Mouse (Mus musculus) left cerebral cortex, postnatal 10 days (tissue): ENCODE results near the gene Bcas3. TPM values are rescaled to one million over a fixed set of nuclear protein-coding genes. Genes with fewer than 3 reads are reported as not detected.
A peak's percentile ranks its signal among the peaks of the same experiment; 100 is the strongest.

Experiments
- DNase-seq, 2 experiments: peaks; one replicate each; pipeline ENCODE4 v3.0.0; 2021 to 2022; ENCODE audit warnings: low spot score in 2 of 2, mixed read lengths in 1 of 2; ENCODE audit errors: extremely low spot score in 1 of 2
- intact Hi-C: fragments of 180-260 bp; cut with DNase I; formaldehyde crosslinking; loops from one replicate; pipeline ENCODE4 v1.15.1; 2025
- total RNA-seq, 2 experiments: library from RNA; stranded (reverse); gene quantifications; 2 replicates each; pipeline ENCODE4 v1.2.3; 2021

Bcas3 gene
- total RNA-seq, 2 experiments from 2014 or later = 49.2 to 61.1 TPM

GRCm38 (mm10) chr11:85361621-85362020 lies 8.7 kb downstream of the Bcas3 start:
- DNase-seq = no peak
- intact Hi-C loops = no loop called here

DNA sequence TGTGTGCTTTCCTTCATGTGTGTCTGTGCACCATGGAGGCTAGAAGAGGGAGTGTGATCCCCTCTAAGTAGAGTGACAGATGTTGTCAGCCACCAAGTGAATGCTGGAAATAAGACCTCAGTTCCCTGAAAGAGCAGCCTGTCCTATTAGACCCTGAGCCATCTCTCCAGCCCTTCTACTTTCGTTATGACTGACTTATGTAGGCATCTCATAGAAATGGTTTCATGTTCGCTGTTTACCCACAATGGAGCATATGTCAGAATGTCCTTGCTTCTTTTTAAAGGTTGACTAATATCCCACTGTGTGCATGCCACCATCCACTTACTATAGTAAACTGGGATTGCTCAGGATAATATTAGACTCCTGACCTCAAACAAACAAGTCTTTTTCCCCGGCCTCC lies 13.2 kb downstream of the Bcas3 start:
- intact Hi-C loops = no loop called here
- DNase-seq = no peak

- intact Hi-C loops = no loop called here
Observed at GRCm38 (mm10) chr11:85367823-85368222, 14.9 kb downstream of the Bcas3 start.

DNA sequence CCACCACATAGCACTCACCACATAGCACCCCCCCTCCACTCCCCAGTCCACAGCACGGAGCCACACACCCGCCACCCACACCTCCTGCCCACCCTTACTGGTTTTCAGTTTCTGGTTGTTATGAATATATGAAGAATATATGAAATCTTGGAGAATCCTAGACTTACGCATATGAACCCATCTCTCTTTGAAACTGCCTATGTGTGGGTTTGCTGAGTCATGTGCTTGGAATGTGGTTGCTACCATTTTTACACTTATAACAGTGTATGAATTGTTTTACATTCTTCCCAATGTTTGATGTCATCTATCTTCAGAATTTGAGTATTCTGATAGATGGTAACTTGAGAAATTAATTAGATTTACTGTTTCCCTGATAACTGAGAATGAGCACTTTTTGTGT lies 26.1 kb downstream of the Bcas3 start:
- intact Hi-C loops = no loop called here
- no peak for DNase-seq

More at GRCm38 (mm10) chr11:85367823-85368222, 14.9 kb downstream of the Bcas3 start:
- DNase-seq = no peak

DNA sequence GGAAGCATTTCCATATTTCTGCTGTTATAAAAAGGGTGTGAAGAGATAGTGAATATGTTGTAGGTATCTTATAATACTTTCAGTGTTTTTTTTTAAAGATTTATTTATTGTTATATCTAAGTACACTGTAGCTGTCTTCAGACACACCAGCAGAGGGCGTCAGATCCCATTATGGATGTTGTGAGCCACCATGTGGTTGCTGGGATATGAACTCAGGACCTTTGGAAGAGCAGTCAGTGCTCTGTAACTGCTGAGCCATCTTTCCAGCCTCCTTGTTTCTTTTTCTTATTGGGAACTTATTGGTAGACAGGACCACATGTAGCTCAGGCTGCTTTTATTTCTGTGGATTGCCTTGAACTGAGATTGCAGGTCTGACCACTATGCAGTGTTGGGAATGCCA lies 27.1 kb downstream of the Bcas3 start:
- no peak for DNase-seq
- intact Hi-C loops = loop anchor here (5.0 to 10.0 kb wide), 2 partner anchors 462 to 595 kb away; no protein-coding TSS in a partner anchor

- intact Hi-C loops = loop anchor here (5.0 to 10.0 kb wide), 2 partner anchors 460 to 593 kb away; no protein-coding TSS in a partner anchor
- DNase-seq = peak; percentile 48 to 62
Observed at GRCm38 (mm10) chr11:85382055-85382454, 29.1 kb downstream of the Bcas3 start.

- intact Hi-C loops = loop anchor here (5.0 to 10.0 kb wide), 2 partner anchors 458 to 591 kb away; no protein-coding TSS in a partner anchor
- no peak for DNase-seq
Observed at GRCm38 (mm10) chr11:85383975-85384821, 31.2 kb downstream of the Bcas3 start.

GRCm38 (mm10) chr11:85392179-85392863 lies 39.4 kb downstream of the Bcas3 start:
- intact Hi-C loops = no loop called here
- DNase-seq = peak in 1 of 2 experiments; percentile 25

GRCm38 (mm10) chr11:85392864-85393220 lies 39.9 kb downstream of the Bcas3 start:
- no peak for DNase-seq
- intact Hi-C loops = no loop called here

GRCm38 (mm10) chr11:85393990-85394389 lies 41.0 kb downstream of the Bcas3 start:
- intact Hi-C loops = no loop called here
- no peak for DNase-seq

DNA sequence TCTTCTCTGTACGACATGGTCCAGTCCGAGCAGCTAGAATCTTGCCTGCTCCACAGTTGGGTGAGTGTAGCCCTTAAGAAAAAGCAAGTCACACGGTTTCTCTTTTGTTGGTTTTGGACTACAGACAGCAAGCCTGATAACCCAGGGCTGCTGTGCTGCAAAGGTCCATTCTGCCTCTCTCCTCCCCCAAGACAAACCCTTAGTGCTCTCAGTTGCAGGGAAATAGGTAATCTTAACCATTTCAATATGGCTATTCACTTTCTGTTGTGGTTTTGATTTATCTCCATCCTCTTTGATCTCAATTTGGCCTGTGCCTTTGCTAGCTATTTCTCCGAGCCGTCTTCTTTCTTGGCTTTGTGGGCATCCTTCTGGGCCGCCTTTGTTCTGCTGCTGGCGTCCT lies 42.4 kb downstream of the Bcas3 start:
- intact Hi-C loops = no loop called here
- no peak for DNase-seq

GRCm38 (mm10) chr11:85406531-85406930 lies 53.6 kb downstream of the Bcas3 start:
- intact Hi-C loops = no loop called here
- DNase-seq = no peak

- DNase-seq = no peak
- intact Hi-C loops = no loop called here
Observed at GRCm38 (mm10) chr11:85407700-85408099, 54.7 kb downstream of the Bcas3 start.

DNA sequence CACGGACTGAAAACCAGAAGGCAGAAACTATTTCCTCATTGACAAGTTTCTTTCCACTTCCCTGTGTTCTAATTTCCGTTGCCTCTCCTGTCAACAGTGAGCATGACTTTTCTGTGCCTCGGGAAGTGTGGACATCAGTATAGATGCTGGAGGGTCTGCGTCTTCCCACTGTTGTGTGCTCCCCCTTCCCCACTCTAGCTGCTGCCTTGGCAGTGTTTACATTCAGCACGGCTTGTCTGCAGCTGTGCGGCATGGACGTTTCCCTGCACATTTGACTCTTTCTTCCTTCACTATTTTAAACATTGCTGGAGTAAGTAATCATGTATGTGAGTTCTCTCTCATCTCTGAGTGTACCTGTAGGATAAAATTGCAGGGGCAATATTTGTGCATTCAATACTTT lies 59.4 kb downstream of the Bcas3 start:
- intact Hi-C loops = no loop called here
- no peak for DNase-seq

DNA sequence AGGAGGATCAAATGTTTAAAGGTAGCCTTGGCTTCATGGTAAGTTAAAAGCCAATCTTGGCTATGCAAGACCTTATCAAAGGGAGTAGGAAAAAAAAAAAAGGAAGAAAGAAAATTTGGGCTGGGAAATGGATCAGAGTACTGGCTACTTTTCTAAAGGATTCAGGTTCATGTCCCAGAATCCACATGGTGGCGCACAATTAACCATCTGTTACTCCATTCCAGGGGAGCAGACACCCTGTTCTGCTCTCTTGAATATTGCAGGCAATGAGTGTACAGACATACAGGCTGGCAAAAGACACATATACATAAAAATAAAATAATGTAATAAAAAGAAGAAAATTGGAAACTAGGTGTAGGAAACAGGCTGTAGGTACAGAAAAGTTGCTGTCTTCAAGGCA lies 61.5 kb downstream of the Bcas3 start:
- no peak for DNase-seq
- intact Hi-C loops = no loop called here

GRCm38 (mm10) chr11:85427353-85427752 lies 74.4 kb downstream of the Bcas3 start:
- intact Hi-C loops = no loop called here
- no peak for DNase-seq

DNA sequence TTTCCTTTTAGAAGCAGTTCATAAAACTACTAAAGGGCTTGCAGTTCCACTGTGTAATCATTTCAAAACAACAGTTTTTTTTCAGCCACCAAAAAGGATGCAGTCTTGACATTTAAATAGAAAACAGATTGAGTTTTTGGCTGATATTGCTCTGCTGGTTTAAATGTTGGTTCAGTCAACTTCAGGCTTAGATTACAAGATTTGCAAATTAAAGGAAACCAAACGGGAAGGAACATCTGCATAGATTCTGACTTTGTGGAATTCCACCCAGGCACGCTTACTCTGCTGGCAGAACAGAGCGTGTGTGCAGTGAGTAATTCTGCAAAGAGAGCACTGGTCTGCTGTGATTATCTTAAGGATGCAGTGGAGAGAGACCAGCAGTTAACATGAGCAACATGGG lies 75.3 kb downstream of the Bcas3 start:
- intact Hi-C loops = no loop called here
- DNase-seq = peak in 1 of 2 experiments; percentile 4

- DNase-seq = no peak
- intact Hi-C loops = no loop called here
Observed at GRCm38 (mm10) chr11:85430743-85431448, 77.9 kb downstream of the Bcas3 start.

- DNase-seq = no peak
- intact Hi-C loops = no loop called here
Observed at GRCm38 (mm10) chr11:85447375-85447774, 94.4 kb downstream of the Bcas3 start.
